11 mouse cellular contexts compared by ENCODE assay signal in the genomic region with DNA sequence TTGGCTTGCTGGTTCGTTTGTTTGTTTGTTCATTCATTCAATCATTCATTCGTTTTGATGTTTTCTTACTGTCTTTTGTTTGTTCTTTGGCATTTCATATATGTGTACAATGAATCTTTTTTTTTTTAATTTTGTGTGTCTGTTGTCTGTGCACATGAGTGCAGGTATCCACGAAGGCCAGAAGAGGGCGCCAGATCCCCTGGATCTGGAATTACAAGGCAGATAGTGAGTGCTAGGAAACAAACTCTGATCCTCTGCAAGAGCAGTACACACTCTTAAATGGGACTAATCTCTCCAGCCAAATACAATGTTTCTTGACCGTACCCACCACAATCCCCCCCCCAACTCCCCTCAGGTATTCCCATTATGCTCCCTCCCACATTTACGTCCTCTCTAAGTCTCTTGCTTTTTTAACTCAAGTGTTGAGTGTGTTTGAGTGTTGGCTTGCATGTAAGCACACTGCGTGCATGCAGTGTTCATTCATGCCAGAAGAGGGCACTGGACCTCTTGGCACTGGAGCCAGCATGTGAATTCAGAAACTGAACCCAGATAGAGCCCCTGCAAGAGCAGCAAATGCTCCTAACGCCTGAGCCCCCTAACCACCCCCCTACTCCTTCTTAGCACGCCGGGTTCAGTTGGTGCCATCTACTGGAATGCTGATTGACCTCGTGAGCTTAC. TPM values are rescaled to one million over a fixed set of nuclear protein-coding genes. Genes with fewer than 3 reads are reported as not detected.
DNase-seq lines count a peak whose midpoint lies in the region; ATAC-seq and TF ChIP-seq lines count a peak whose summit lies in the region.
"Had no signal": no experiment of that assay in that cellular context is flagged by ENCODE, and none has a peak within 500 bp of the region (broad histone marks: within the 10 kb centered on the region; RNA-seq: fewer than 3 reads in every experiment).

No protein-coding gene starts in this region.

- H3K9ac ChIP-seq in kidney, postnatal 0 days (ENCODE audit: low read depth, low read length): no peak overlapping the region
- H3K9ac ChIP-seq in kidney, embryonic 16.5 days (replicated peaks; ENCODE audit: low read length): no peak overlapping the region
- H3K9ac ChIP-seq: heart, embryonic 12.5 days had no signal

- H3K36me3 ChIP-seq in kidney, postnatal 0 days (ENCODE audit: insufficient read depth, low read length): no peaks in the 10 kb centered on the region
- H3K36me3 ChIP-seq in kidney, embryonic 16.5 days (ENCODE audit: insufficient read depth, low read length): no peaks in the 10 kb centered on the region
- H3K36me3 ChIP-seq in E14TG2a.4 (ENCODE audit: insufficient read depth, low read length): no peaks in the 10 kb centered on the region
- H3K36me3 ChIP-seq: heart, embryonic 12.5 days had no signal

- DNase-seq in kidney, postnatal 0 days (ENCODE audit: low spot score): no peak
- peak; percentile 45 for DNase-seq in A20 (ENCODE audit: low read depth, low spot score)
- DNase-seq in retina, postnatal 1 day: no peak
- DNase-seq in layer of hippocampus, postnatal 10 days (ENCODE audit: low spot score in 2 of 2): no peak
- DNase-seq: cerebellum, postnatal 25 days; kidney, postnatal 4 days had no signal

- H3K9me3 ChIP-seq in kidney, postnatal 0 days (replicated peaks; ENCODE audit: low read length): no peaks in the 10 kb centered on the region
- H3K9me3 ChIP-seq in kidney, embryonic 16.5 days (ENCODE audit: low read length): 0 out of 2 replicates have a peak, but pooled peaks cover 3% of the 10 kb centered on the region
- 0 out of 2 replicates have a peak, but pooled peaks cover 4% of the 10 kb centered on the region for H3K9me3 ChIP-seq in E14TG2a.4 (ENCODE audit: low read length)

- no peaks in the 10 kb centered on the region for H3K27me3 ChIP-seq in kidney, postnatal 0 days (ENCODE audit: insufficient read depth, low read length)
- H3K27me3 ChIP-seq in kidney, embryonic 16.5 days (ENCODE audit: insufficient read depth, low read length): no peaks in the 10 kb centered on the region; the same call in 1 of the 2 replicates
- 0 out of 2 replicates have a peak, but pooled peaks cover 2% of the 10 kb centered on the region for H3K27me3 ChIP-seq in E14TG2a.4 (ENCODE audit: insufficient read depth, low read length)
- H3K27me3 ChIP-seq: heart, embryonic 12.5 days had no signal

- H3K4me2 ChIP-seq in kidney, postnatal 0 days (ENCODE audit: low read length): no peak overlapping the region
- H3K4me2 ChIP-seq in kidney, embryonic 16.5 days (replicated peaks; ENCODE audit: low read depth, low read length): no peak overlapping the region
- H3K4me2 ChIP-seq: heart, embryonic 12.5 days had no signal

- H3K4me1 ChIP-seq in kidney, postnatal 0 days (replicated peaks; ENCODE audit: insufficient read depth, low read length): 0 out of 2 replicates have a peak, but pooled peaks cover 3% of the 10 kb centered on the region
- peaks cover 2% of the 10 kb centered on the region; the same call in 1 of the 2 replicates for H3K4me1 ChIP-seq in kidney, embryonic 16.5 days (ENCODE audit: insufficient read depth, low read length)
- H3K4me1 ChIP-seq in E14TG2a.4 (replicated peaks; ENCODE audit: low read depth, low read length): peaks cover 60% of the 10 kb centered on the region

- ATAC-seq in kidney, postnatal 0 days (replicated peaks; ENCODE audit: low FRiP score, low read depth): no peak
- ATAC-seq in kidney, embryonic 16.5 days (ENCODE audit: low FRiP score, low TSS enrichment): no peak
- ATAC-seq in erythroblast, adult 5-6 weeks (replicated peaks; ENCODE audit: low FRiP score, poor library complexity, severe bottlenecking): 0 out of 2 replicates have a peak, but pooled peaks have one; percentile 19
- ATAC-seq: hindbrain, embryonic 16.5 days had no signal

- peak; percentile 41; the same call in 1 of the 2 replicates for TF ChIP-seq CTCF in kidney, postnatal 0 days (IDR thresholded peaks at IDR 0.05; ENCODE audit: low read depth)
- TF ChIP-seq CTCF in E14TG2a.4 (conservative IDR thresholded peaks at IDR 0.05; ENCODE audit: low read length): peak; percentile 63

- no peak overlapping the region for H3K4me3 ChIP-seq in kidney, postnatal 0 days (replicated peaks; ENCODE audit: low read depth, low read length)
- no peak overlapping the region for H3K4me3 ChIP-seq in kidney, embryonic 16.5 days (ENCODE audit: low read length)
- no peak overlapping the region for H3K4me3 ChIP-seq in E14TG2a.4 (replicated peaks; ENCODE audit: low read length)
- H3K4me3 ChIP-seq: heart, embryonic 12.5 days had no signal

- H3K27ac ChIP-seq in kidney, postnatal 0 days: no peak overlapping the region
- no peak overlapping the region for H3K27ac ChIP-seq in kidney, embryonic 16.5 days (ENCODE audit: low read length)

- 80% methylated on average over 11 of the region's 11 CpGs for WGBS in kidney, postnatal 0 days
- 65% methylated on average over 11 of the region's 11 CpGs for WGBS in kidney, embryonic 16.5 days

RNA-seq across cellular contexts. Expression of a gene that starts 33.6 kb away (rescaled TPM):
- polyA plus RNA-seq in kidney, postnatal 0 days (2015; fragmentation: Nextera tagmentation; extraction: Ambion mirVana): 48.4 and 56.1 TPM in 2 replicates
- 79.5 and 88.4 TPM in 2 replicates for polyA plus RNA-seq in kidney, embryonic 16.5 days (2015; fragmentation: Nextera tagmentation; extraction: Ambion mirVana)
- total RNA-seq in erythroblast, adult 5-6 weeks (2015; ENCODE audit: low replicate concordance): 17.1 and 26.3 TPM in 2 replicates
- total RNA-seq in erythroblast, adult 5-6 weeks (2017; ENCODE audit: low replicate concordance): 39.4 and 50.2 TPM in 2 replicates
- total RNA-seq in layer of hippocampus, postnatal 10 days (2021): 10 to 100 TPM; 75.8 to 82.0 TPM

RNA-seq across cellular contexts. Expression of a gene that starts 38.2 kb away (rescaled TPM):
- polyA plus RNA-seq in kidney, postnatal 0 days (2015; fragmentation: Nextera tagmentation; extraction: Ambion mirVana): 115 and 124 TPM in 2 replicates
- polyA plus RNA-seq in kidney, embryonic 16.5 days (2015; fragmentation: Nextera tagmentation; extraction: Ambion mirVana): 80.7 and 83.5 TPM in 2 replicates
- 11.7 and 27.8 TPM in 2 replicates for total RNA-seq in erythroblast, adult 5-6 weeks (2015; ENCODE audit: low replicate concordance)
- total RNA-seq in erythroblast, adult 5-6 weeks (2017; ENCODE audit: low replicate concordance): 4.9 and 25.7 TPM in 2 replicates
- 100 to 1,000 TPM; 218 to 223 TPM for total RNA-seq in layer of hippocampus, postnatal 10 days (2021)

Comparison
In these comparisons a context has a peak if more than half of its experiments do, and no peak if none do; other contexts are left out.
1. RNA of a gene that starts 38.2 kb away (total RNA-seq): 218 to 223 TPM in layer of hippocampus, postnatal 10 days; 4.9 to 27.8 TPM in erythroblast, adult 5-6 weeks; every median in the first group is over 4 times any median in the second.